Mouse (Mus musculus) T-helper 2 cell (primary cell): ENCODE data around the gene 9130409I23Rik.

ENCODE experiments used
- in situ Hi-C: fragments of 300-600 bp; cut with MboI, MseI; formaldehyde crosslinking; loops from one replicate; pipeline ENCODE4 v1.15.1; 2025; ENCODE audit warnings: high pct_unique_total_duplicates

The 9130409I23Rik gene

DNA sequence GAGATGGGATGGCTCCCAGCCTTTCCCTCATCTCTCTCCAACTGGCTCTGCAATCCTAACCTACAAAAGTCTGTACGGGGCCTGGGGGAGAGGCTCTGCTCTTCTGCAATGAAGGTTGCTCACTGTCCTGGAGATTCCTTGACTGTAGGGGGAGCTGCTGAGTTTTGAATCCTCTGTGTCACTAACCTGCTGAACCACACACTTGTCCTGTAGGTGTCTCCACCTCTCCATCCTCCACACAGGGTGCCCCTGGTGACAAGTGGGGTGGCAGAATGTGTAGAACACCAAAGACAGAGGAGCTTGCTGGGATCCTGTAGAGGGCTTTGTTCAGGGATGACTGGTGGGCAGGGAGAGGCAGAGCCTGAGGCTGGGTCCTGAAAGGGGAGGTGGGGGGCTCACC, 28.8 kb upstream of the 9130409I23Rik start:
- in situ Hi-C loops: no loop called here

DNA sequence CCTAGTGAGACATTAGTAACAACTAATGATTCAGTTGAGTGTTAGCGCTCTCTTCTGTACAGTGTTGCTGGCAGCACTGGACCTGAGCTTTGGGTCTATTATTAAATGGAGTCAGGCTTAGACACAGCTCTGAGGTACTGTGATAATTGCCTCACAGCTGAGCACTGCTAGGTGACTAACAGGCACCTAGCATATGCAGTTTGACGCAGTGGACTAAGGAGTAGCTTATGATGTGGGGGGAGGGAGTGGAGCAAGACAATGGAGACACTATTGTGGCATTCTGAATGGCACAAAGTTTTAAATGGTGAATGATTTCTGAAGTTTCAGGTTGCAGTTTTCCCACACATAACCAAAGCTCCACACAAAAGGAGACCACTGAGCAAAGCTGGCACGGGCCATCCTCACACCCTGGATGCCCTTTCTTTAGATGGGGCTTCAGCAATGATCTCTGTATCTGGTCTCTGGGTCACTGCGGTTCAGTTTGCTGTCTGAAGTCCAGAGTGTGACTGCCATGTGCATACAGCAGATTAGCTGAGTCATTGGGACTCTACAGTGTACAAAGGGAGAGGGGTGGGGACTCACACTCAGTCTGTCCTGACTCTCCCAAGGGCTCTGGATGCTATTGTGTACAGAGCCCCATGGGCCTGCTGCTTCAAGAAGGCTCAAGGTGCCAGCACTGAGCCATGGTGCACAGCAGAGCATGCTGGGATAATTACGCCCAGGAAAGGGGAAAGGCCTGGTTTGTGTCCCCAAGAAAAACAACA, 15.8 kb upstream of the 9130409I23Rik start:
- in situ Hi-C loops: loop anchor here (10.0 kb wide), 1 partner anchor 50 kb away; no protein-coding TSS in a partner anchor

DNA sequence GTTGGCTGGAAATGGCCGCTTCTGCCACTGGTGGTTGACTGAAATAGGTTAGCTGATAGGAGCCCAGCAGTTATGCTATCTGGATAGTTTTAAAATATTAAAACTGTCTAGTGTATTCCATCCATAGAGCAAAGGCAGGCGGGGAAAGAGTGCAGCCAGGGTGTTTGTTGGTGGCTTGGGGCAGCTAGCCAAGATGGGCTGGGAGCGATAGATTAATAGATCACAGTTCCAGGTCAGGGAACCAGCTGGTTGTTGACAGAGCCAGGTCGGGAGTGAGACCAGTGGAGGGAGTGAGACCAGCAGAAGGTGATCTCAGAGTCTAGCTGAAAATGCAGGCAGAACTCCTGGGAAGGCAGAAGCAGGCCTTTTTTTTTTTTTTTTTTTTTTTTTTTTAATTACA, 13.4 kb upstream of the 9130409I23Rik start:
- in situ Hi-C loops: loop anchor here (10.0 kb wide), 1 partner anchor 53 kb away; no protein-coding TSS in a partner anchor

DNA sequence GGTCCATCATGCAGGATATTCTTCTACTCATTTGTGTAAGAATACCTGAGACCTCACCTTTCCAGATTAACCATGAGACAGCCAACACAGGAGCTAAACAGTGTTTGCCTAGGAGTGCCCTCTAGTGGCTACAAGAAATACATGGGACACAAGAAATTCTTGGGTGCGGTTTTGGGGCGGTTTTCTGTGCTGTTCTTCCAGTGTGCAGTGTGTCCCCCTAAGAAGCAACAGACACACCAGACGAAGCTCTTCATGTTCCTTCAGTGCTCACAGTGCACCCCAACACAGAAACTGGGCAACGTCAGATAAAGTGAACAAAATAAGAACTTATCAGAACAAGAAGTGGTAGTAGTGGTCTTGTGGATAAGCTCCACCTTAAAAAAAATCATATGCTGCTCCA, 11.4 kb upstream of the 9130409I23Rik start:
- in situ Hi-C loops: loop anchor here (10.0 kb wide), 1 partner anchor 55 kb away; no protein-coding TSS in a partner anchor

DNA sequence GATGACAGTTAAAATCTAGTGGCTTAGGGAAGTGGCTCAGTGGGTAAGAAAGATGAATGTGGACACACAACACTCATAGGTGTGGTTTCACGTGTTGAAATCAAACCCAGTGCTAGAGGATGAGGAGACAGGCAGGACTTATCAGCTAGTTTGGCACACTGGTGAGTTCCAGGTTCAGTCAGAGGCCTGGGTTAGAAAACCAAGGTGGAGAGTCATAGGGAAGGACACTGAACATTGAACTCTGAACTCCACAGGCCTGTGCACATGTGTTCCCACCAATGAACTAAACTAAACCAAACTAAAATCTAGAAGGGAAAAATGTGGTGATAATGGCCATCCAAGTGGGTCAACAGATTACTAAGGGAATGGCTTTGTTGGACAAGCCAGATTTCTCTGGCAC, 3.5 kb upstream of the 9130409I23Rik start:
- in situ Hi-C loops: no loop called here

DNA sequence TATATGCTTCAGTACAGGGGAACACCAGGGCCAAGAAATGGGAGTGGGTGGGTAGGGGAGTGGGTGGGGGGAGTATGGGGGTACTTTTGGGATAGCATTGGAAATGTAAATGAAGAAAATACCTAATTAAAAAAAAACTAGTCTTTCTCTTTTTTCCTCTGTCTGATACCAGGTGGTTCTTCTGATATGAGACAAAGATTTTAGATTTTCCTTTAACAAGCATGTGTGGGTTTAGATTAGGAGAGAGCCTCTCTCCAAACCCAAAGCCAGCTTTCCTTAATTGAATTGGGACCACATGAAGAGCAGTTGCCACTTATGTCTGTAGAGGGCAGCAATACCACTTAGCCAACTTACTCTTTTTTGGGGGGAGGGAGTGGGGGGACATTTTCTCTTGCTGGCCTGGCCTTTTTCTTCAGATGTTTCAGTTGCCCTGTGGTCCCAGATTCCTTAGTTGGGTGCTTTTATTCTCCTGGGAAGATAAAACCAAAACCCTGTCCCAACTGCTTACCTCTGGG, 1.7 kb upstream of the 9130409I23Rik start:
- in situ Hi-C loops: no loop called here

DNA sequence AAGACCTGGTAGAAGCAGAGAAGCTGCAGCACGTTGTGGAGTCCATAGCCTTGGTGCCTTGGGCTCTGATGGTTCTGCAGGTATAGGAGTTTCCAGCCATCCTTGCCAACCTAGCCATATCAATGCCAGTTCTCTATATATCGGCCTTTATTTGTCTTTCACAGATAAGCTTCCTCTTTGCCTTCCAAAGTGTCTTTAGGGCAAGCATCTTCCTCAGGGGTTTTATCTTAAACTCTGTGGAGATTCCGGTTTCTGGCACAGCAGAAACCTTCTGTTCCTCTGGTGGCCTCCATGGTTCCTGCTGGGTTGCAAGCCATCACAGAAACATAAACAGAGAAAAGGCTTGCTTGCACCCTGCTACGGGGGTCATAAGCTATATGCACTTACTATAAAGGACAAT, 1.9 kb downstream of the 9130409I23Rik start:
- in situ Hi-C loops: no loop called here

DNA sequence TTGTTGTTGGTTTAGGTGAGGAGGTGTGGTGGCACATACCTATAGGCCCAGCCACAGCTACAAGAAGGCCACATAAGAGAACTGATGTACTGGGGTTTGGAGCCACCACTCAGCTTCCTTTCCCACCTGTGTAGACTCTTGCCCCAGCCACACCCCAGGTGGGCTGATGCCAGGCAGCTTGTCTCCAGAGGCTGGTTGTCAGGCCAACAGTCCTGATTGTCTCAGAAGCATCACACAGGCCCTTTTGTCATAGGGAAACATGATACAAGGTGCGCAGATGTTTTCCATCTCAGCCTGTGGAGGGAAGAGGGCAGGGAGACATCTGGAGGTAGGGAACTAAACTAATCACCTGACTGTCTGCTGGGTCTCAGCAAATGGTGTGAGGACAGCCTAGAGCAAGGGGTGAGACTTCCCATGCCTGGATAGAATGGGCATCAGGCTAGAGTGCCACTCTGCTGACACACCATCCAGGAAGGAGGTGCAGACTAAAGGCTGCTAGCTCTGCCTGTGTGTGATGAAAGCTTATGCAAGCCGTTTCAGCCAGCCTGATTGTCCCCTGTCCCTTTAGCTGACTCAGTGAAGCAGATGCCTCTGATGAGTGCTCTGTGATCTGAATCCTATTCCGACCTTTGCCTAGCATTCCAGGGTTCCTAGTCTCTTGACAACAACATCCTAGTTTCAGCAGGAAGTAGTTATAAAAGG, 10.9 kb downstream of the 9130409I23Rik start:
- in situ Hi-C loops: no loop called here

DNA sequence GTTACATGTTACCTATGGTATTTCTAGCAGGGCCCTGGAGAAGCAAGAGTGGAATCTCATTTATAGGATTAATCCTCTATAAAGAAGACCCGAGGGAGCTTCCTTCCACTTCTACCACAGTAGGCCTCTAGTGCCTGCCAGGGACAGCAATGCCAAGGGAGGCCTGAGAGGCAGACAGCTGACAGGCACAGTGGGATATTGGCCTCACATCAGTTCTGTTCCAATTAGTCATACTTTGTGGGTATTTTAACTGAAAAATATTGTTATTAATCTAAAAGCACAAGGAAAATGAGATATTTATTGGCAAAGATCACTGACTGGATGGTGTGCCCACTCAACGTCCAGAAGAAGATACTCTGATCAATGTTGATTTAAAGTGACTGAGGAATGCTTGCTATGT, 13.0 kb downstream of the 9130409I23Rik start:
- in situ Hi-C loops: no loop called here

DNA sequence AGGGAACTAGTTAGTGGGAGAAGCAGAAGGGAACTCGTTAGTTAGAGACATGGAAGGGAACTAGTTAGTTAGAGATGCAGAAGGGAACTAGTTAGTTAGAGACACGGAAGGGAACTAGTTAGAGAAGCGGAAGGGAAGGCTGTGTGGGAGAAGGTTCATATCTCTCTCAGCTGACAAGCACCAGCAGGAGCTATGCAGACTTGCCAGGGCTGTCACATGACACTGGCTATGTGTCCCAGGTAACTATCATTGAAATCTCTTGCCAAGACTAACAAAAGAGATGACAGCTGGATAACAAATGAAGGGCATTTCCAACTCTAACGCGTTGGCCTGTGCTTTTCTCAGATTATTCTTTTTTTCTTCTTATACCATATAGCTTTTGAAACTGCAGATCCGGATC, 13.6 kb downstream of the 9130409I23Rik start:
- in situ Hi-C loops: no loop called here

DNA sequence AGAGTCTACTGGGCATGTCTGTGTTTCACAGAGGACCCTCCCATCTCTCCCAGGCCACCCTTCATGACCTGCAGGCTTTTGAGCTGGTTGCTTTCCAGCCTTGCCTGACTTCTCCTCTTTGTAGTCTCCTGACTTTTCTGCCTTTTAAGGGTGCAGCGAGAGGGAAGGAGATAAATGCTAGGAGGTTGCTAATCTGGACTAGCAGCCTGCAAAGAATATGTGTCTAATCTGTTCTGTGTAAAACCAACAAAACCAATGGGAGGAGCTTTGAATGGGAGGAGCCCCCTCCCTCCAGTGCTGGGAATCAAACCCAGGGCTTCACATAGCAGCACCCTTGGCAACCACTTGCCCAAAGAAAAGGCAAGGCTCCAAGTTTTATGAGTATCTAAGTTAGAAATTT, 17.3 kb downstream of the 9130409I23Rik start:
- in situ Hi-C loops: no loop called here

DNA sequence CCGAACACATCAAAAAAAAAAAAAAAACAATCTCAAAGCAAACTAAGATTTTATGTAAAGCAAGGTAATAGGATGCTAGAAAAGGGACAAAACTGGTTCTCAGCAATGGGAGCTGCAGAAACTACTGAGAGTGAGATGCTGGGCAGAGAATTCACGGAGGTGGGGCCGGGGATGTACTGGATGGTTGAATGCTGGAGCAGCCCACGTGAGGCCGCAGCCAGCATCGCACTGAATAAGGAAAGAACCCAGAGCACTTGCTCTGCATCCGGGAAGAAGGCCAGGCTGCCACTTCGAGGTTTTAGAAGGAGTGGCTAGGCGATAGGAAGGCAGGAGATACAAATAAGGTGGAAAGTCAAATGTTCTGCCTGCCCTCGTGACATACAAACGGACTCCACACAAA, 18.6 kb downstream of the 9130409I23Rik start:
- in situ Hi-C loops: loop anchor here (10.0 kb wide), 1 partner anchor 1125 kb away; no protein-coding TSS in a partner anchor

DNA sequence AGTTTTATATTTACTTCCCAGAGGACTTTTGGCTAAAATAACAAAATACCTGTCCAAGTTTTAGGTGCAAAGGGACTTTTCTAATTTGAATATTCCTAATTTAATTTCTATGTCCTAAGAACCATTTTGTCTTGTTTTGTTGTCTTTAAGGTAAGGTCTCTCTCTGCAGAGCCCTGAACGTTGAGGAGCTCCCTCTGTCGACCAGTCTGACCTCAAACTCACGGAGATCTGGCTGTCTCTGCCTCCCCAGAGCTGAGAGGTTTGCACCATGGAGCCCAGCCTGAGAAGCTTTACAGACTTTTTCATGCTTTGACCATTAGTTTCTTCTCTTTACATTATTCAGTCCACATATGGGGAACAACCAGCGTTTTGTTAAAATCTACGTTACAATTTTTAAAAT, 22.0 kb downstream of the 9130409I23Rik start:
- in situ Hi-C loops: loop anchor here (10.0 kb wide), 1 partner anchor 1128 kb away; no protein-coding TSS in a partner anchor

DNA sequence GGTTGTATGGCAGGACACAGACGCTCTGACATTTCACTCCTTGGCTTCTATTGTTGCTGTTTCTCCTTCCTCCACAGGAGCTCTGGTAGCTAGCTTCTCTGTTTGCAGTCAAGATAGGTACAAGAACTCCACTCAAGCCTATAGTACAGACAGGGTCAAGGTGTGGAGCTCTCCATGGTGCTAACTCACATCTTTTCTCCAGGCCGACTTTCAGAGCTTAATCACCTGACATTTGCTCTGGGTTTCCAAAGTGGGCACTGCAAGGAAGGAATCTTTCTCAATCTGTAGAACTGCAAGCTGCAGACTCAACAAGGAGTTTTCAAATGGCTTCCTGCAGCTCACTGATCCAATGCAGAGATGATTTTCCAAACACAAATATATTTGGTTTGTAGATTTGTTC, 33.0 kb downstream of the 9130409I23Rik start:
- in situ Hi-C loops: loop anchor here (25.0 kb wide), 1 partner anchor 453 kb away; no protein-coding TSS in a partner anchor

DNA sequence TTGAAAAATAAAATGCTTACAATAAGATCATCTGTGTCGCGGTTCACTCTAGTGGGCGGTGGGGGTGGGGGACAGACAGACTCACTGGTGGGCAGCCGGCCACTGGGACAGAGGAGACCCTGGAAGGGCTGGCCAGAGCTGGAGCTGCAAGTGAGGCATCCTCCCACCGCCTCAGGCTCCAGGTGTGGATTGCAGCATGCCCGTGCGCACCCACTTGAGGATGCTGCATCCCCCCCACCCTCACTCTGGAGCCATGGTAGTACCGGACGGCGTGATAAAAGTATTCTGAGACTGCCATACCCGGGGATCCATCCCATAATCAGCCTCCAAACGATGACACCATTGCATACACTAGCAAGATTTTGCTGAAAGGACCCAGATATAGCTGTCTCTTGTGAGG, 39.0 kb downstream of the 9130409I23Rik start:
- in situ Hi-C loops: loop anchor here (25.0 kb wide), 1 partner anchor 447 kb away; no protein-coding TSS in a partner anchor
